Mouse (Mus musculus): ENCODE measurements around the gene Golga2. TPM values are rescaled to one million over a fixed set of nuclear protein-coding genes. Genes with fewer than 3 reads are reported as not detected.

Gene Golga2
- polyA plus RNA-seq, 1 experiment from 2014 or later = 24.6 TPM

DNA sequence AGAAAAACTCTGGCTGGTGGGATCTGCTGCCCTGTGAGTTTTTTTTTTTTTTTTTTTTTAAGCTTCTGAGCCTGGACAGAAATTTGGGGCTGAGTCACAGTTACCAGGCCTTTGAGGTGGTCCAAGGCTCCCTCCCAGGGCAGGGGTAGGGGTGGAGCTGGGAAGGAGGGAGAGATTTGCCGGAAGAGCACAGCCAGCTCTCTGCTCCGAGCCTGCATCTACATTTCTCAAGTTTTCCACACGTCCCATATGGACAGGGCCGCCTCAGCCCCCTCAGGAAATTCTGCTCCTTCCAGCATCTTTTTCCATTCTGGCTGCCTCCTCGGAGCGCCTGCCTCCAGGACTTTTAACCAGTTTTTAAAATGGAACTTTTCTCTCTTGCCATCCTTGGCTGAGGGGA is 42.3 kb downstream of the Golga2 start:
- H3K27ac ChIP-seq (ENCODE audit: low read length) = peak overlapping the region; percentile 77
- H3K9ac ChIP-seq (ENCODE audit: low read length) = peak overlapping the region; percentile 56; the same call in 1 of the 2 replicates
- no peak overlapping the region for H3K4me3 ChIP-seq (replicated peaks; ENCODE audit: low read length)
- H3K4me1 ChIP-seq (ENCODE audit: control insufficient read depth, insufficient read depth, low read length) = peaks cover 9% of the 10 kb centered on the region; the same call in 1 of the 2 replicates
- peak; percentile 42; the same call in 1 of the 2 replicates for ATAC-seq (ENCODE audit: insufficient read depth, low FRiP score)
- H3K4me2 ChIP-seq (ENCODE audit: low read depth, low read length) = no peak overlapping the region
- no peaks in the 10 kb centered on the region for H3K27me3 ChIP-seq (ENCODE audit: control insufficient read depth, insufficient read depth, low read length)
- WGBS = 40% methylated on average over 6 of the region's 6 CpGs
- H3K9me3 ChIP-seq (replicated peaks; ENCODE audit: control insufficient read depth, low read length) = no peaks in the 10 kb centered on the region
- no peaks in the 10 kb centered on the region for H3K36me3 ChIP-seq (ENCODE audit: control insufficient read depth, insufficient read depth, low read length)

DNA sequence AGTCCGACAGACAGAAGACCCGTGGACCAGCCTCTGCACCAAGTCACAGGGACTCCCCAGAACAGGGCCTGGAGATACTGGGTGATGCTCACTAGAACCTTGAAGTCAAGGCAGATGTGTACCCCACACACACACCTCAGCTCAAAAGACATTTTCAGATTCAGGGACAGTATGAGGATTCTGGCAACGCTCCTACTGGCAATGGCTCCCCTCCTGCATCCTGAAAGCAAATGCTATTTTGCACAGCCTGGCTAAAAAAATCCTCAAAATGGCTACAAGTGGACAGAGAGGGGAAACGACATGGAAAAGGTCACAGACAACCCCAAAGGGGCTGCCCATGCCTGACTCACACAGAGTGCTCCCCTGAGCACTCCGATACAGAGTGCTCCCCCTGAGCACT is 45.0 kb downstream of the Golga2 start:
- no peaks in the 10 kb centered on the region for H3K9me3 ChIP-seq (replicated peaks; ENCODE audit: control insufficient read depth, low read length)
- peaks cover 6% of the 10 kb centered on the region; the same call in 1 of the 2 replicates for H3K4me1 ChIP-seq (ENCODE audit: control insufficient read depth, insufficient read depth, low read length)
- H3K4me2 ChIP-seq (ENCODE audit: low read depth, low read length) = no peak overlapping the region
- H3K36me3 ChIP-seq (ENCODE audit: control insufficient read depth, insufficient read depth, low read length) = peaks cover 3% of the 10 kb centered on the region; the same call in 1 of the 2 replicates
- WGBS = 91% methylated on average over 5 of the region's 5 CpGs
- no peak for ATAC-seq (ENCODE audit: insufficient read depth, low FRiP score)
- H3K9ac ChIP-seq (ENCODE audit: low read length) = no peak overlapping the region
- H3K27ac ChIP-seq (ENCODE audit: low read length) = no peak overlapping the region
- H3K27me3 ChIP-seq (ENCODE audit: control insufficient read depth, insufficient read depth, low read length) = no peaks in the 10 kb centered on the region
- H3K4me3 ChIP-seq (replicated peaks; ENCODE audit: low read length) = no peak overlapping the region

DNA sequence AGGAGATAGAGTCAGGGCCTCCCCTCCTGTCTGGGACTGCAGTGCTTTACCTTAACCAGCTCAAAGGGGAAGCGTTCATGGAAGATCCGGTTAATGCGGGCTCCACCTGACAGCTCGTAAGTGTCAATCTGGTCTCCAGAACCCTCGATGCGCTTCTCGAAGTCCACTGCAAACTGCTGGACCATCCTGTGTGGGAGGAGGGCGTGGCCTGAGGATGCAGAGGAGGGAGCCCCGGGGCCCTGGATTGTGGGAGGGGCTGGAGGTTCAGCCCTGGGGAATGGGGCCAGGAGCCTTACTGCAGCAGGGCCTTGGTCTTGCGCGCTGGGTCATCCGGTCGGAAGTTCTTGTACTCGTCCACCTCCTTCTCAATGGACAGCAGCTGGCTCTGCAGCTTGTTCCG is 48.7 kb downstream of the Golga2 start:
- WGBS = 56% methylated on average over 15 of the region's 15 CpGs
- no peak overlapping the region for H3K4me3 ChIP-seq (replicated peaks; ENCODE audit: low read length)
- no peak for ATAC-seq (ENCODE audit: insufficient read depth, low FRiP score)

DNA sequence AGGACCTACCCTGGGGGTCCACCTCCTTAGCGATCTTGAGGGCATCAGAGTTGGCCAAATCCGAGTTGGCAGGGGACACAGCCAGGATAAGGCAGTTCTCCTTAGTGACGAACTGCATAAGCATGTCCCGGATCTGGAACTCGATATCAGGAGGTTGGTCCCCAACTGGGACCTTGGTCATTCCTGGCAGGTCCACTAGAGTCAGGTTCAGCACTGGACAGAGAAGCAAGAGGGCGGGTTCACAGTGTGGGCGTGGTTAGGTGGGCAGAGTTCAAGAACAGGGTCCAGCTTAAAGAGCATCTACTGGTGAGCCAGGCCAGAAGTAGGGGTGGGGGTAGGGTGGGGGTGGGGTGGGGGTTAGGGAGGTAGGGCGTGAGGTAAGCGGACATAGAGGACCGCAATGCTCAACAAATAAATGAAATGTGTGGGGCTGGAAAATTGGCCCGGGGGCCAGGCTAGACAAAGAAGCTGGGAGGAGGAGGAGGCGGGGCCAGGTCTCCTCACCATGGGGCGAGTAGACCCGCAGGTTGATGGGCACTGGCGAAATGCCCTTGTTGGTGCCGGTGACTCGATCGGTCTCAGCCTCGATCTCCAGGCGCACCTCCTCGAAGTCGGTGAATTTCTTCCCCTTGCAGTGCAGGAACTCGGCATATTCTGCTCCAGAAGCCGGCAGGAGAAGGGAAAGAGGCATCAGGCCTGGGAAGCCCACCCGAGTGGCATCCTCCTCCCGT is 52.9 kb downstream of the Golga2 start:
- peaks cover 3% of the 10 kb centered on the region; the same call in 1 of the 2 replicates for H3K36me3 ChIP-seq (ENCODE audit: control insufficient read depth, insufficient read depth, low read length)
- no peak overlapping the region for H3K27ac ChIP-seq (ENCODE audit: low read length)
- H3K27me3 ChIP-seq (ENCODE audit: control insufficient read depth, insufficient read depth, low read length) = no peaks in the 10 kb centered on the region
- H3K4me1 ChIP-seq (ENCODE audit: control insufficient read depth, insufficient read depth, low read length) = peaks cover 7% of the 10 kb centered on the region; the same call in 1 of the 2 replicates
- H3K9me3 ChIP-seq (replicated peaks; ENCODE audit: control insufficient read depth, low read length) = no peaks in the 10 kb centered on the region
- no peak overlapping the region for H3K4me2 ChIP-seq (ENCODE audit: low read depth, low read length)
- H3K9ac ChIP-seq (ENCODE audit: low read length) = no peak overlapping the region
- ATAC-seq (ENCODE audit: insufficient read depth, low FRiP score) = no peak
- no peak overlapping the region for H3K4me3 ChIP-seq (replicated peaks; ENCODE audit: low read length)
- 51% methylated on average over 26 of the region's 26 CpGs for WGBS

More for the DNA sequence above, 48.7 kb downstream of the Golga2 start:
- H3K27ac ChIP-seq (ENCODE audit: low read length) = no peak overlapping the region
- no peaks in the 10 kb centered on the region for H3K27me3 ChIP-seq (ENCODE audit: control insufficient read depth, insufficient read depth, low read length)
- peaks cover 3% of the 10 kb centered on the region; the same call in 1 of the 2 replicates for H3K36me3 ChIP-seq (ENCODE audit: control insufficient read depth, insufficient read depth, low read length)
- H3K4me2 ChIP-seq (ENCODE audit: low read depth, low read length) = no peak overlapping the region
- no peaks in the 10 kb centered on the region for H3K4me1 ChIP-seq (ENCODE audit: control insufficient read depth, insufficient read depth, low read length)
- H3K9ac ChIP-seq (ENCODE audit: low read length) = no peak overlapping the region
- H3K9me3 ChIP-seq (replicated peaks; ENCODE audit: control insufficient read depth, low read length) = no peaks in the 10 kb centered on the region

DNA sequence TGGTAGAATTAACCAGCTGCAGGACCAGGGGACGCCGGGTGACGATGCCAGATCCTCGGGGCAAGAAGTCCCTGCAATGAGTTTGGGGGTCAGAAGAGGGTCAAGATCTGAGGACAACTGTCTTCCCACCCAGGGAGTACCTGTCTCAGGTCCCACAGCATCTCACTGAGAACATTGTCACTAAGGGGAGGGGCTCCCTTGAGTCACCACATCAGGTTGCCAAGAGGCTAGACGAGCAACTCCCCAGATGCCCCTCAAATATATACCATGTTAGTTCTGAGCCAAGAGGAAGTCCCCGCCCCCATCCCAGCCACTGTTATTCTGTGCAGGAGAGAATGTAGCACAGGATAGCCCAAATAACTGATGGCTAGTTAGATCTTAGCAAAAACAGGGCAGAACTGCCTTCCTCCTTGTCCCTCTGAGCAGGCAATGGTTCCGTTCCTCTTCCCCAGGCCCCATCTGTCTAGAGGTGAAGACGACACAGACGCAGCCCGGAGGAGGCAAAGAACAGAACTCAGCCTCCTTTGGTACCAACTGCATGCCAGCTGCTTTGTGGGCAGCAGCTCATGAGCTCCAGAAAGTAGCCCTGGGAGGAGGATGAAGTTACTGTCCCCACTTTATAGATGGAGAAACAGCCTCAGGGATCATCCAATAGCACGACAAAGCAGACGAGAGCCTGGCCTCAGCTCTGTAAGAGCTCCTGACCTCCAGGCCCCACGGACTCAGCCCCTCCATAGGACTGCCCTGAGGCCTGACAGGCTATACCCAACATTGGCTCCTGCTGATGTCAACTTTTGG is 53.9 kb downstream of the Golga2 start:
- ATAC-seq (ENCODE audit: insufficient read depth, low FRiP score) = no peak
- 82% methylated on average over 13 of the region's 13 CpGs for WGBS

DNA sequence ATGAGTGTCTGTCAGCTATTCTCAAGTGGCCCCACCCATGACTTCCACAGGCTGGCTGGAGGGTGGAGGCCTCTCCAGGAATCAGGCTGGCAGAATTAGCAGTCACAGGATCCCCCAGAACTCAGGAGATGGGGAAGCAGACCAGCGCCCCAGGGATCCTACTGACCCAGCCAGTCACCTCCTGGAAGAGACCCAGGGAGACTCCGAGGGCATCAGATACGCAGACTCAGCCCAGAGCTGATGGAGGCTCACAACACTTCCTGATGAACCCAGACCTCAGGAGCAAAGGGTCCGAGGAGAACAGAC is 54.4 kb downstream of the Golga2 start:
- 75% methylated on average over 4 of the region's 4 CpGs for WGBS
- no peak for ATAC-seq (ENCODE audit: insufficient read depth, low FRiP score)

More for the DNA sequence above, 53.9 kb downstream of the Golga2 start:
- H3K4me2 ChIP-seq (ENCODE audit: low read depth, low read length) = no peak overlapping the region
- H3K9ac ChIP-seq (ENCODE audit: low read length) = no peak overlapping the region
- H3K4me1 ChIP-seq (ENCODE audit: control insufficient read depth, insufficient read depth, low read length) = peaks cover 7% of the 10 kb centered on the region; the same call in 1 of the 2 replicates
- H3K9me3 ChIP-seq (replicated peaks; ENCODE audit: control insufficient read depth, low read length) = no peaks in the 10 kb centered on the region
- H3K27ac ChIP-seq (ENCODE audit: low read length) = no peak overlapping the region
- H3K27me3 ChIP-seq (ENCODE audit: control insufficient read depth, insufficient read depth, low read length) = no peaks in the 10 kb centered on the region
- no peaks in the 10 kb centered on the region for H3K36me3 ChIP-seq (ENCODE audit: control insufficient read depth, insufficient read depth, low read length)
- H3K4me3 ChIP-seq (replicated peaks; ENCODE audit: low read length) = no peak overlapping the region

DNA sequence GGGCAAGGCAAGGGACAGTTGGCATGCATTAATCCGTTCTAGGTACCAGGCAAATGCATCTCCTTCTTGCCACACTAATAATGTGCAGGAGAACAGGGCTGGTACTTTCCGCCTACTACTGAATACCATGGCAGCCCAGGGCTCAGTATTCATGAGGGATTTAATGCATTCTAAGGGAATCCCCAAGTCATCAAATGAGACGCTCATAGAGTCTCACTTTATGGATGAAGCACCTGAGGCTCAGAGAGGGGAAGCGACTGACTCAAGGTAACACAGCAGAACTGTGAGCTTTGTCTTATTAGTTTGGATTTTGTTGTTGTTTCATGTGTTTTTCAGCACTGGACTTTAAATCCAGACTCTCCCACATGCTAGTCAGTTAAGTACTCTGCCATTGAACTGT is 54.9 kb downstream of the Golga2 start:
- no peak for ATAC-seq (ENCODE audit: insufficient read depth, low FRiP score)
- no peak overlapping the region for H3K4me3 ChIP-seq (replicated peaks; ENCODE audit: low read length)
- no peaks in the 10 kb centered on the region for H3K27me3 ChIP-seq (ENCODE audit: control insufficient read depth, insufficient read depth, low read length)
- H3K27ac ChIP-seq (ENCODE audit: low read length) = peak overlapping the region; percentile 33; the same call in 1 of the 2 replicates
- no peaks in the 10 kb centered on the region for H3K9me3 ChIP-seq (replicated peaks; ENCODE audit: control insufficient read depth, low read length)
- H3K4me1 ChIP-seq (ENCODE audit: control insufficient read depth, insufficient read depth, low read length) = peaks cover 7% of the 10 kb centered on the region; the same call in 1 of the 2 replicates
- no peak overlapping the region for H3K9ac ChIP-seq (ENCODE audit: low read length)
- no peaks in the 10 kb centered on the region for H3K36me3 ChIP-seq (ENCODE audit: control insufficient read depth, insufficient read depth, low read length)
- H3K4me2 ChIP-seq (ENCODE audit: low read depth, low read length) = no peak overlapping the region
- WGBS = 88% methylated on average over 4 of the region's 4 CpGs

More for the DNA sequence above, 54.4 kb downstream of the Golga2 start:
- Histone ChIP-seq H3K4me3 (replicated peaks; ENCODE audit: low read length) (no peak overlapping the region), H3K9me3 (replicated peaks; ENCODE audit: control insufficient read depth, low read length) (no peaks in the 10 kb centered on the region), H3K36me3 (ENCODE audit: control insufficient read depth, insufficient read depth, low read length) (no peaks in the 10 kb centered on the region), H3K4me1 (ENCODE audit: control insufficient read depth, insufficient read depth, low read length) (peaks cover 7% of the 10 kb centered on the region; the same call in 1 of the 2 replicates), H3K4me2 (ENCODE audit: low read depth, low read length) (no peak overlapping the region), H3K27me3 (ENCODE audit: control insufficient read depth, insufficient read depth, low read length) (no peaks in the 10 kb centered on the region), H3K27ac (ENCODE audit: low read length) (no peak overlapping the region), H3K9ac (ENCODE audit: low read length) (no peak overlapping the region)

DNA sequence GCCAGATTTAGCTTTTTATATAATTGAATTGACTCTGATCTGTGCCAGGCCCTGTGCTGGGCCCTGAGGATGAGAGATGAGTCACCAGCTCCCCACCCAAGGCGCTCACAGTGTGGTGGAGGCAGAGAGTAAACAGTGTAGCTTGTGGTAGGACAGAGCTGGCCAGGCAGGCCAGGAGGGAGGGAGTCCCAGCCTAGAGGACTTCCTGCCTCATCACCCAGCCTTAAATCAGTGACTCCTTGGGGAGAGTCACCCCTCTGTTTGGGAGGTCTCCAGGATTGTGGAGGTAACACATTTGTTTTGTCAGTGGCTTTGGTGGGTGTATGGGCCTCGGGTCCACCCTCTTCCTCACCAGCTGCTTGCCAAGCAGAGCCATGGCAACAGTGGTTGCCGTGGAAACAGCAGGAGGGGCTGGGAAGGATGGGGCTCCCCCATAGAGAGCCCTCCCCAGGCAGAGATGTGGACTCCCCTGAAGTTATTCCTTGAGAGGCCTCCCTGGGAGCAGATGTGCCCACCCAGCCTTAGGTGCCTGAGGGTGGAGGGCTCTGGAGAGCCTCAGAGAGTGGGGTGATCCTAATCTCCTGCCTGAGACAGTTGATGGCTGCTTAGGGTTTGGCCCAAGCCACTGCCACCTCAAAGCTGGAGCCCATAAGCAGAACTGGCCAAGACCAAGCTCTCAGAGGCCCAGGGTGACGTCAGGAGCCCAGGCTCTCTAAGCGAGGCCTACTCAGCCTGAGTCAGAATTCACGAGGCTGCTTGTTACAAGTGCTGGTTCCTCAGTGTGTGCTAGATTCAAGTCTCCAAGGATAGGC is 55.6 kb downstream of the Golga2 start:
- Histone ChIP-seq H3K36me3 (ENCODE audit: control insufficient read depth, insufficient read depth, low read length) (no peaks in the 10 kb centered on the region), H3K27me3 (ENCODE audit: control insufficient read depth, insufficient read depth, low read length) (no peaks in the 10 kb centered on the region), H3K4me2 (ENCODE audit: low read depth, low read length) (no peak overlapping the region), H3K9ac (ENCODE audit: low read length) (peak overlapping the region; percentile 35), H3K4me1 (ENCODE audit: control insufficient read depth, insufficient read depth, low read length) (peaks cover 7% of the 10 kb centered on the region; the same call in 1 of the 2 replicates), H3K9me3 (replicated peaks; ENCODE audit: control insufficient read depth, low read length) (no peaks in the 10 kb centered on the region), H3K27ac (ENCODE audit: low read length) (peak overlapping the region; percentile 33; the same call in 1 of the 2 replicates), H3K4me3 (replicated peaks; ENCODE audit: low read length) (no peak overlapping the region)
- 64% methylated on average over 6 of the region's 6 CpGs for WGBS
- peak; percentile 78 for ATAC-seq (ENCODE audit: insufficient read depth, low FRiP score)

Data from stomach, embryonic 16.5 days (tissue).